Mouse (Mus musculus) kidney, postnatal 0 days (tissue): ENCODE data around the gene Rin3. TPM values are rescaled to one million over a fixed set of nuclear protein-coding genes. Genes with fewer than 3 reads are reported as not detected.

Source experiments
- ATAC-seq: fragments of 200-750 bp; cut with Nextera tagmentation; replicated peaks from 2 replicates; pipeline ENCODE4 v1.8.0; 2017; ENCODE audit warnings: low read depth, moderate number of reproducible peaks, moderate TSS enrichment, moderate library complexity; ENCODE audit not compliant: low FRiP score
- DNase-seq: peaks from one replicate; pipeline ENCODE4 v3.0.0-alpha.2; 2016; ENCODE audit warnings: low spot score
- H3K27ac ChIP-seq: fragments of 300-500 bp; sonication (generic); 2 replicates; pipeline ENCODE4 v1.5.1; 2014; ENCODE audit warnings: mild to moderate bottlenecking
- H3K27me3 ChIP-seq: fragments of 300-500 bp; sonication (generic); 2 replicates; pipeline ENCODE4 v1.6.1; 2014; ENCODE audit warnings: low read length, mixed read lengths; ENCODE audit not compliant: insufficient read depth
- H3K36me3 ChIP-seq: fragments of 300-500 bp; sonication (generic); 2 replicates; pipeline ENCODE4 v1.6.1; 2014; ENCODE audit warnings: low read length, mixed read lengths; ENCODE audit not compliant: insufficient read depth
- H3K4me1 ChIP-seq: fragments of 300-500 bp; sonication (generic); replicated peaks from 2 replicates; pipeline ENCODE4 v1.6.1; 2014; ENCODE audit warnings: antibody characterized with exemption, low read length, mixed read lengths; ENCODE audit not compliant: insufficient read depth
- H3K4me2 ChIP-seq: fragments of 300-500 bp; sonication (generic); 2 replicates; pipeline ENCODE4 v1.6.1; 2014; ENCODE audit warnings: mild to moderate bottlenecking, low read length, moderate library complexity, mixed read lengths
- H3K4me3 ChIP-seq: fragments of 300-500 bp; sonication (generic); replicated peaks from 2 replicates; pipeline ENCODE4 v1.5.1; 2014; ENCODE audit warnings: low read depth, low read length
- H3K9ac ChIP-seq: fragments of 300-500 bp; sonication (generic); 2 replicates; pipeline ENCODE4 v1.6.1; 2014; ENCODE audit warnings: low read depth, low read length
- H3K9me3 ChIP-seq: fragments of 300-500 bp; sonication (generic); replicated peaks from 2 replicates; pipeline ENCODE4 v1.6.1; 2016; ENCODE audit warnings: low read length, inconsistent platforms, mixed read lengths
- CTCF ChIP-seq: IDR thresholded peaks from 2 replicates; pipeline ENCODE4 v1.5.1; 2016; ENCODE audit warnings: antibody characterized with exemption, low read depth, mild to moderate bottlenecking, moderate library complexity
- WGBS: fragments of 180-500 bp; shearing (Covaris S2); extraction: QIAGEN DNeasy Blood & Tissue Kit; methylation state at CpG from one replicate; pipeline ENCODE4 v1.1.7; 2014; 5-methylcytosine and 5-hydroxymethylcytosine counted together
- polyA plus RNA-seq: library from polyadenylated mRNA; unstranded; fragments of >200 nt; fragmentation: Nextera tagmentation; extraction: Ambion mirVana; gene quantifications from 2 replicates; pipeline ENCODE4 v1.2.1, GENCODE M21; 2015

Rin3 gene
- polyA plus RNA-seq, 1 experiment from 2014 or later = 8.8 TPM

DNA sequence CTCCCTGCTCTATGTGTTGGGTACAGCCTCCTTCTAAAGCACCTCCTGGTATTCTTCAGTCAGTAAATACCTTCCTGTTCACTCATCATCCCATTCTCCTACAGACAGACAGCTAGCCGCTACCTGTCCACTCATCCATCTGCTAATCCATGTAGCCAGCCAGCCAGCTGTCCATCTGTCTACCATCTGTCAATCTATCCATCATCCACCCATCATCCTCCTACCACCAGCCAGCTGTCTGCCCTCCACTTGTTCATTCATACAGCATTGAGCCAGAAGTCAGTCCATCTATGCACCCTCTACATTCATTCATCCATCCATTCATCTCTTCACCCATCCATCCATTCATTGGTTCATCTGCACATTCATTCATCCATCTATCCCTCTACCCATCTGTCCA, 6.7 kb downstream of the Rin3 start:
- TF ChIP-seq CTCF = no peak
- Histone ChIP-seq H3K36me3 (no peaks in the 10 kb centered on the region), H3K27ac (no peak overlapping the region), H3K27me3 (no peaks in the 10 kb centered on the region), H3K4me3 (no peak overlapping the region), H3K9ac (no peak overlapping the region), H3K4me1 (peaks cover 43% of the 10 kb centered on the region), H3K9me3 (no peaks in the 10 kb centered on the region), H3K4me2 (no peak overlapping the region)
- DNase-seq = no peak
- no peak for ATAC-seq
- WGBS = 100% methylated on average over 1 of the region's 1 CpGs

DNA sequence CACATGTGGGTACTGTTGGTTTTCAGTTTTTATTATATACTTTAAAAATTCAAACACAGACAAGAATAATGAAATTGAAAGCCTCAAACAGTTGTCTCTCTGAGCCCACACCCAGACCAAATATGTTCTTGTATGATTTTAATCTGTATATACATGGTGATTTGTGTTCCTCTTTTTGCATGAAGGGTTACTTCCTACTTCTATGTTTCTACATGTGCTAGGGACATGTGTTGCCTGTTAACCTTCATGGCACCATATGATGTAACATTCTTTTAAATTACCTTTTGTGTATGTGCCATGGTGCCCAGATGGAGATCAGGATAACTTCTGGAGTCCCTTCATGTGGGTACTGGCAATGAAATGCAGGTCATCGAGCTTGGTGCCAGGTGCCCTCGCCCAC, 7.8 kb downstream of the Rin3 start:
- no peak overlapping the region for H3K9ac ChIP-seq
- peaks cover 34% of the 10 kb centered on the region for H3K4me1 ChIP-seq
- WGBS = 91% methylated on average over 2 of the region's 2 CpGs
- H3K36me3 ChIP-seq = no peaks in the 10 kb centered on the region
- DNase-seq (no peak), ATAC-seq (no peak)
- no peak overlapping the region for H3K27ac ChIP-seq
- no peaks in the 10 kb centered on the region for H3K9me3 ChIP-seq
- no peaks in the 10 kb centered on the region for H3K27me3 ChIP-seq
- TF ChIP-seq CTCF = no peak
- no peak overlapping the region for H3K4me2 ChIP-seq
- no peak overlapping the region for H3K4me3 ChIP-seq

DNA sequence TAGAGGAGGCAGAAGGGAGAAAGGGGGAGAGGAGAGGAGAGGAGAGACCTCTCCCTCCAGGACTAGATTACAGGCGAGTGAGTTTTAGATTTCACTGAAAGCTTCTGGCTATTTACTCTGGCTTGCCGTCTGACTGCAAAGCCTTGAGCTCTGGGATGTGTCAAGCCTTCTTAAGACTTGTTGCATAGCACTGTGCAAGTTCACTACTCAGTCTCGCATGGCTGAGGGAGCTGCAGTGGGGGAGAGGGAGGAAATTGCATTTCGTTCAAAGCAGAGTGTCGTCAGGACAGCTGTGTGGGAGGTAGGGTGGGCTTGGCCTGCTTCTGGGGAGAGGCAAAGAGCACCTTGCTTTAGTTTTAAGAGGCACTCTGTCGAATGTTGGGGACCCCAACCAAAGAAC, 8.8 kb downstream of the Rin3 start:
- Histone ChIP-seq H3K4me2 (no peak overlapping the region), H3K9me3 (no peaks in the 10 kb centered on the region), H3K4me1 (peaks cover 26% of the 10 kb centered on the region)

DNA sequence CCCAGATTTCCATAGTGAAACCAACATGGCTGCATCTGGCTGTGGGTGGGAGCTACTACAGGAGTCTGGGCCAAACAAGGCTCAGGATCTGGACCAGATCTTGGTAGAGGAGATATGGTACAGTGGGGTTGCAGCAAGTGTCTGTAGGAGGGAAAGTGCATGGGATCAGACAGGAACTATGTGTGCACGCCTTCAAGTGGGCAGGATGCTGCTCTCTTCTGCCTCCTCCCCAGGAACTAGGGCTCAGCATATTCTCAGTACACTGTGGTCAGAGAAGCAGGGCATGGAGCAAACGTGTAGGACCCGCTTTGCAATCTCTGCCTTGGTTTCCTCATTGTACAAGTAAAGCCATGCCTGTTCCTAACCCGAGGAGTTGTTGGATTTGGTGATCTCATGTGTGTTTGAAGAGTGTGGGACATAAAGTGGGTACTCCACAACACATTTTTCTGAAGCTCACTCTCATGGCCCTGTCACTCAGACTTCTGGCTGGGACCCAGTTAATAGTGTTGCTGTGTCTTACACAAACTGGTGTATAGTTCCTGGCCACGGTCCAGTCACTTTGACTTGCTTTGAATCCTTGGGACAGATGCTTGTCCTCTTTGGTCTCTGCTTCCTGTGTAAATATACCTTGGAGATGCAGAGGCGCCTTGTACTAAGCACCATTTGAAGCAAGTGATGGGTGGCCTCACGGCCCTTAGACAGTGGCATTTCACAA, 9.8 kb downstream of the Rin3 start:
- Histone ChIP-seq H3K27ac (no peak overlapping the region; the same call in 1 of the 2 replicates), H3K36me3 (no peaks in the 10 kb centered on the region), H3K4me1 (peaks cover 18% of the 10 kb centered on the region), H3K4me2 (no peak overlapping the region), H3K9me3 (no peaks in the 10 kb centered on the region), H3K9ac (no peak overlapping the region), H3K4me3 (no peak overlapping the region), H3K27me3 (no peaks in the 10 kb centered on the region)
- ATAC-seq = no peak
- whole genome bisulfite sequencing = 74% methylated on average over 7 of the region's 7 CpGs
- no peak for DNase-seq
- no peak for TF ChIP-seq CTCF

More for the DNA sequence above, 8.8 kb downstream of the Rin3 start:
- Histone ChIP-seq H3K9ac (no peak overlapping the region), H3K36me3 (no peaks in the 10 kb centered on the region), H3K27ac (peak overlapping the region; percentile 42; the same call in 1 of the 2 replicates), H3K27me3 (no peaks in the 10 kb centered on the region), H3K4me3 (no peak overlapping the region)
- WGBS = 11% methylated on average over 6 of the region's 6 CpGs
- ATAC-seq (peak; percentile 66), DNase-seq (peak; percentile 74)
- no peak for TF ChIP-seq CTCF

DNA sequence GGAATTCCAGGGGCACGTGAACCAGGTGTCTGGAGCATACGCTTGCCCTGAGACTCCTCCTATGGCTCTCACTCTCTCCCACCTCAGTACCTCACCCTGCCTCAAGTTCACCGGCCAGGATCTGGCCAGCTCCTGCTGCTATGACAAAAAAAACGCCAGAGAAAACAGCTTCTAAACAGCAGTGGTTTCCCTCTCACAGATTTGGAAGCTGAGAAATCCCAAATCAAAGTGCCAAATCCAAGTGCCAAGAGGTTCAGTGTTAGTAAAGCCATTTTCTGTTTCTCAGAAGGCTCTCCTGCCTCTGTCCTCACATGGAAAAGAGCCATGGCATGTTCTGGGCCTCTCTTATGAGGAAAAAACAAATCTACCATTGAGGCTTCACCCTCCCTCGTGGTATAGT, 11.8 kb downstream of the Rin3 start:
- Histone ChIP-seq H3K9me3 (no peaks in the 10 kb centered on the region), H3K4me3 (no peak overlapping the region), H3K27ac (no peak overlapping the region), H3K9ac (no peak overlapping the region), H3K4me1 (peaks cover 11% of the 10 kb centered on the region; the same call in 1 of the 2 replicates), H3K36me3 (no peaks in the 10 kb centered on the region), H3K27me3 (no peaks in the 10 kb centered on the region), H3K4me2 (no peak overlapping the region)
- no peak for TF ChIP-seq CTCF
- 80% methylated on average over 5 of the region's 5 CpGs for WGBS
- no peak for ATAC-seq
- no peak for DNase-seq

DNA sequence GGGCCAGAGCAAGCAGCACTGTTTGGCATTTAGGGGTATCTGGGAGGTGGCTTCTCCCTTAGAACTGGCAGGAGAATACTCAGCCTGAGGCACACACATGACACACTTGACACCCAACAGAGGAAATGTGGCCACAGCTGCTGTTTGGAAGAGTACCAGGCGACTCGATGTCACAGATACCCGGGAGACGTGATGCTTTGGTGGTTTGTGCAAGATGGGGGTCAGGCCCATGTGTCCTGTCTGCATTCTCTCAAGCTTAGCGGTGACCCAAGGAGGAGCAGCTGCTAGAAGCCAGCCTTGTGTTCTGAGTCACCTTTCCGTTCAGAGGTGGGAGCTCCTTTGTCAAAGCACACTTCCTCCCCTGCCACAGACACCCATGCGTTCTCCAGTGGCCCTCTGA, 12.4 kb downstream of the Rin3 start:
- no peak for TF ChIP-seq CTCF
- 46% methylated on average over 7 of the region's 7 CpGs for WGBS
- DNase-seq (no peak), ATAC-seq (no peak)
- H3K4me2 ChIP-seq = no peak overlapping the region
- H3K4me1 ChIP-seq = peaks cover 11% of the 10 kb centered on the region; the same call in 1 of the 2 replicates
- H3K9me3 ChIP-seq = no peaks in the 10 kb centered on the region
- H3K27ac ChIP-seq = no peak overlapping the region
- no peak overlapping the region for H3K4me3 ChIP-seq
- no peaks in the 10 kb centered on the region for H3K36me3 ChIP-seq
- no peaks in the 10 kb centered on the region for H3K27me3 ChIP-seq
- H3K9ac ChIP-seq = no peak overlapping the region

DNA sequence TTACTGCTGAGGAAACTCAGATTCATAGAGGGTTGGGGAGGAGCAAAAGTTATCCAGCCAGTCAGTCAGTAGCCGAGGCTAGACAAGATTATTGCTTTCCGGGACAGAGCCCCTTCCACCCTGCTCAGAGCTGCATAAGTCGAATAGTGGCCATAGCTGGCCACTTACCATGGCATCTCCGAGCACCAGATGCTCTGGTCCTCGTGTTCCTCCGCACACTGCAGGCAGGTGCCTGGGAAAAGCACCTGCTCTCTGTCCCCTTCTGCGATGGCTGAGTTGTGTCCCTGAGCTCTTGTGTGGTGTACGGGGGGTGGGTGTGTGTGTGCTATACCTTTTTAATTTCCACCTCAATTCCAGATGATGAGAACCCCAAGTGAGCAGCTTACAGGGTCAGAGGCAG, 12.8 kb downstream of the Rin3 start:
- Histone ChIP-seq H3K4me2 (no peak overlapping the region), H3K9ac (no peak overlapping the region), H3K9me3 (no peaks in the 10 kb centered on the region), H3K4me3 (no peak overlapping the region), H3K36me3 (no peaks in the 10 kb centered on the region), H3K4me1 (peaks cover 11% of the 10 kb centered on the region; the same call in 1 of the 2 replicates), H3K27me3 (no peaks in the 10 kb centered on the region), H3K27ac (no peak overlapping the region)
- ATAC-seq (no peak), DNase-seq (no peak)
- 86% methylated on average over 8 of the region's 8 CpGs for WGBS
- no peak for TF ChIP-seq CTCF
